Mouse (Mus musculus) gastrocnemius, postnatal 4 days (tissue): ENCODE data around the gene Rragb. TPM values are rescaled to one million over a fixed set of nuclear protein-coding genes. Genes with fewer than 3 reads are reported as not detected.
"Not testable (repeated sequence)": the region's sequence is repeated elsewhere in the genome, so short reads cannot be mapped to it uniquely, and the experiment has no call there.

ENCODE experiments used
- DNase-seq, 2 experiments: peaks; one replicate each; pipeline ENCODE4 v3.0.0; 2021 to 2022; ENCODE audit warnings: low spot score in 2 of 2, mixed read lengths in 2 of 2
- long read RNA-seq, 2 experiments: library from polyadenylated mRNA; stranded (forward); transcript quantifications; one replicate each; pipeline ENCODE4 v2.0.0; 2021
- total RNA-seq, 2 experiments: library from RNA; stranded (reverse); gene quantifications; 2 replicates each; pipeline ENCODE4 v1.2.3; 2021

Rragb gene
- total RNA-seq: 1 to 10 TPM; 1.6 to 1.8 TPM
- long read RNA-seq, experiment 1, partial matches to known transcripts: 0 of 3 reads
- long read RNA-seq, experiment 1, other reads (novel, unspliced or antisense): 3 of 3 reads
- long read RNA-seq, experiment 2, partial matches to known transcripts: 0 of 1 reads
- long read RNA-seq, experiment 2, other reads (novel, unspliced or antisense): 1 of 1 reads

DNA sequence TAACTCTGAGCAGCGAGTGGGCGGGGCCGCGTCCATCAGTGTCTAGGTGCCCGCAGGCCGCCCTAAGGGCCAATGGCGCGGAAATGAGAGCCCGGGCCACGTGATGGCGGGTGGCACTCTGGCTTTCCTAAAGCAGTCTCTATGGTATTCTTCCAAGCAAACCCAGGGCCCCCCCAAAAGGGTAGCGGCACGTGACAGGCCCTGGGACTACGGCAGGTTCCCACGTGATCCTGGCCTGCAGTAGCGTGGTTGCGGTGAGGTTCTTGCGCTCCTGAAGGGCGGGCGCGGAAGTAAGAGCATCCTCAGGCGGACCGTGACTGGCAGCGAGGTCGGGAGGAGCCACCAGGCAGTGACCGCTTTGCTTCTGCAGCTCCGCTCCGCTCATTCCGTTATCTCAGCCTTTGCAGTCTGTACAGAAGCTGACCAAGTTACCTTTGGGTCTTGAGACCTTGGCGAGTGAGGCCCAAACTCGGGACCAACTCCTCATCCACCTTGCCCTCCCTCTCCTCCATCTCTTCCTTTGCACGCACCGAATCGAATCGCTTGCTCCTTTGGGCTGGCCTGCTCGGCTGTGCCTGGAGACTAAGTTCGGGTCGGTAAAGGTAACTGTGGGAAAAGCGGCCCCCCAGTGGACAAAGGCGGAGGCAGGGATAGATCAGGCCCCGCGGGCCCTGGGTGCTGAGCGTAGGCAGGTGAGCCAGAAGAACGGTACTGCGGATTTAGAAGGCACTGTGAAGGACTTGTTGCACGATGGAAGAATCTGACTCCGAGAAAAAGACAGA, at the start of gene Rragb:
Gene Rragb, plus strand, starts transcription at position 248 of the 782 bp plus-strand sequence.
- peak; percentile 18 to 32 for DNase-seq

DNA sequence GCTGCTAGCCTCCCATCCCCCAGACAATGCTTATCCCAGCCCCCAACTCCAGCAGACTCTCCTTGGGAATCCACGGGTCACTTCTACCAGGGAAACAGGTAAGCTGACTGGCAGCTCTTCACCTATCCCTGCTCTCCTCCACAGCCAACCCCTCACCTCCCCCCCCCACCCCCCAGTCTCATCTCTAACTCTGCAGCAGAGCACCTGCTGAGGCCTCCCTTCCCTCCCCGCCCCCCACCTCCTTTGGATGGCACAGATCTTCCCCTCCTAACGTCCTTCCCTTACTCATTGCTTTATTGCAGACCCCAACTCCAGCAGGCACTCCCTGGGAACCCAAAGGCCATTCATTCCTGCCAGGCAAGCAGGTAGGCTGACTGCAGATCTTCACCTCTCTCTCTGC, 21.3 kb upstream of the Rragb start, which contains the start of gene Foxr2:
Gene Foxr2, plus strand, starts transcription at position 301 of the 400 bp plus-strand sequence.
- DNase-seq: no peak

- DNase-seq: no peak
Measured at GRCm38 (mm10) chrX:153119013-153119412, 20.8 kb upstream of the Rragb start.

- DNase-seq: no peak
Measured at GRCm38 (mm10) chrX:153142656-153143055, 2.9 kb downstream of the Rragb start.

DNA sequence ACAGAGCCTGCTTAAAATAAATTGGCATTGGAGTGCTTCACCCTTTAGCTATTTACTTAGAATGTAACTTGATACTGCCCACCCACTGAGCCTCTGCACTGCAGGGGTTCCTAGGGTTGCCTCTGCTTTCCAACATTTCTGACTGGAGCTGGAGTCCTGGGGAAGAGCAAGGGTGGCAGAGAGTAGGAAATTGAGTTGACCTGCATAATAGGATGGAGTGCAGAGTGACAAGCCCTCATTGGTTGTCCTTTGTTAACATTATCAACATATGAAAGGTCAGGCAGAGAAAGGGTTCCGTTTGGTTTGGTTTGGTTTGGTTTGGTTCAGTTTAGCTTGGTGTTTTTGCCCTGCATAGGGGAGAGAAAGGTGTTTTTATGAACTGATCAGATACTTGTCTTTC, 12.0 kb downstream of the Rragb start:
- DNase-seq: no peak

DNA sequence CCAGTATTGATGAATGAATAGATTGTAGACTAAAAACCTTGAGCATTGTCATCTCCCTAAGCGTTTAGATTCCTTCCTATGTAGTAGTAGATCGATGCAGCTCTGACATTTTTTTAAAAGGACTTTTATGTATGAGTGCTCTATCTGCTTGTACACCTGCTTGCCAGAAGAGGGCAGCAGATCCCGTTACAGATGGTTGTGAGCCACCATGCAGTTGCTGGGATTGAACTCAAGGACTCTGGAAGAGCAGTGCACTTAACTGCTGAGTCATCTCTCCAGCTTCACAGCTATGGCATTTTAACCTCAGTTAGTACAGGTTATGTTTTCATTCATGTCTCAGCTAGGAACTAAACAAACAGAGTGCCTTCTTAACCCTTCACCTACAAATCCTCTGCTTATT, 15.5 kb downstream of the Rragb start:
- peak in 1 of 2 experiments; percentile 8 for DNase-seq

DNA sequence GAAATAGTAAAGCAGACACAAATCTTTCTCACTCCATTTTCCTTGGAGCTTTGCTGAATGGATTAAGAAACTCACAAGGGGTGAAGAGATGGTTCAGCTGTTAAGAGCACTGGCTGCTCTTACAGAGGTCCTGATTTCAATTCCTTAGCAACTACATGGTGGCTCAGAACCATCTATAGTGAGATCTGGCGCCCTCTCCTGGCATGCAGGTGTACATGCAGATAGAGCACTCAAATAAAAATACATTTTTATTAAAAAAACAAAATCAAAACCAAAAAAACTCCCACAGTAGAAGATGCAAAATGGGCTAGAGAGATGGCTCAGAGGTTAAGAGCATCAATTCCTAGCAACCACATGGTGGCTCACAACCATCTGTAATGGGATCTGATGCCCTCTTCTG, 35.0 kb downstream of the Rragb start:
- no peak for DNase-seq

DNA sequence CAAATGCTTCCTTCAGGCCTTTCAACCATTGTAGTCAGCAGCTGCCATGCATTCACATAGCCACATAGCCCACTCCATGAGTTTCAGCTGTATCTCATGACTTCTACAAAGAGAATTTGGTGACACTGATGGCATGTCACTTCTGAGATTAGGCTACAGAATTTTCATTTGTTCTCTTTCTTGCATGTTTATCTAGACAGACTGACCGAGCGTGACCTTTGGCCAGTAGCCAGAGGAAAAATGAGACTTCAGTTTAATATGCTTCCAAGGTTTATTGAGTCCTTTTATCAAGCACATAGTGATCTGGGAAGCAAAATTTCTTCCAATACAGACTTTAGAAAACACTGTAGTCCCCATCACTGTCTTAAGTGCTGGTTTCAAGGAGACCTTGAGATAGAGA, 42.4 kb downstream of the Rragb start:
- DNase-seq: no peak

GRCm38 (mm10) chrX:153199185-153199584, 59.4 kb downstream of the Rragb start:
- not testable (repeated sequence) for DNase-seq

- no peak for DNase-seq
Measured at GRCm38 (mm10) chrX:153211101-153211500, 71.3 kb downstream of the Rragb start.

Other genes starting within 250 kb of the Rragb start
- gene Usp51, start 133.5 kb upstream of the Rragb start, total RNA-seq: under 1 TPM; 0.59 to 0.73 TPM
- 10 to 100 TPM; 18.3 to 20.7 TPM for gene Mageh1, start 102.4 kb upstream of the Rragb start, total RNA-seq
- gene Foxr2, start 21.2 kb upstream of the Rragb start, total RNA-seq: not detected
- gene Klf8, start 97.5 kb downstream of the Rragb start, total RNA-seq: 1 to 10 TPM in 1 of 2 experiments, under 1 TPM in 1; 0.76 to 1.3 TPM